Mouse (Mus musculus) heart, embryonic 15.5 days (tissue): ENCODE results near the gene Zmiz1. TPM values are rescaled to one million over a fixed set of nuclear protein-coding genes. Genes with fewer than 3 reads are reported as not detected.
A peak's percentile ranks its signal among the peaks of the same experiment; 100 is the strongest.

Experiments used
- ATAC-seq: fragments of 200-750 bp; cut with Nextera tagmentation; replicated peaks from 2 replicates; pipeline ENCODE4 v1.8.0; 2017; ENCODE audit warnings: low read depth, moderate TSS enrichment; ENCODE audit not compliant: insufficient number of reproducible peaks, insufficient read depth, low FRiP score
- H3K27ac ChIP-seq: fragments of 300-500 bp; sonication (generic); 2 replicates; pipeline ENCODE4 v1.5.1; 2015; ENCODE audit warnings: mild to moderate bottlenecking, inconsistent platforms
- H3K27me3 ChIP-seq: fragments of 300-500 bp; sonication (generic); 2 replicates; pipeline ENCODE4 v1.6.1; 2015; ENCODE audit warnings: inconsistent platforms
- H3K36me3 ChIP-seq: fragments of 300-500 bp; sonication (generic); 2 replicates; pipeline ENCODE4 v1.6.1; 2015; ENCODE audit warnings: mild to moderate bottlenecking, inconsistent platforms
- H3K4me1 ChIP-seq: fragments of 300-500 bp; sonication (generic); replicated peaks from 2 replicates; pipeline ENCODE4 v1.6.1; 2015; ENCODE audit warnings: inconsistent platforms
- H3K4me2 ChIP-seq: fragments of 300-500 bp; sonication (generic); 2 replicates; pipeline ENCODE4 v1.6.1; 2015; ENCODE audit warnings: inconsistent platforms, mild to moderate bottlenecking, moderate library complexity
- H3K4me3 ChIP-seq: fragments of 300-500 bp; sonication (generic); 2 replicates; pipeline ENCODE4 v1.5.1; 2015; ENCODE audit warnings: mild to moderate bottlenecking, inconsistent platforms
- H3K9ac ChIP-seq: fragments of 300-500 bp; sonication (generic); 2 replicates; pipeline ENCODE4 v1.6.1; 2015; ENCODE audit warnings: mild to moderate bottlenecking, inconsistent platforms
- H3K9me3 ChIP-seq: fragments of 300-500 bp; sonication (generic); replicated peaks from 2 replicates; pipeline ENCODE4 v1.6.1; 2016; ENCODE audit warnings: inconsistent platforms
- WGBS: fragments of 180-500 bp; shearing (Covaris S2); methylation state at CpG from one replicate; pipeline ENCODE4 v1.1.7; 2015; ENCODE audit warnings: mixed read lengths; 5-methylcytosine and 5-hydroxymethylcytosine counted together
- polyA plus RNA-seq: library from polyadenylated mRNA; unstranded; fragments of >200 nt; fragmentation: Nextera tagmentation; extraction: Ambion mirVana; gene quantifications from 2 replicates; pipeline ENCODE4 v1.2.1, GENCODE M21; 2015

The Zmiz1 gene
- polyA plus RNA-seq, 1 experiment from 2014 or later, result 22.1 TPM

DNA sequence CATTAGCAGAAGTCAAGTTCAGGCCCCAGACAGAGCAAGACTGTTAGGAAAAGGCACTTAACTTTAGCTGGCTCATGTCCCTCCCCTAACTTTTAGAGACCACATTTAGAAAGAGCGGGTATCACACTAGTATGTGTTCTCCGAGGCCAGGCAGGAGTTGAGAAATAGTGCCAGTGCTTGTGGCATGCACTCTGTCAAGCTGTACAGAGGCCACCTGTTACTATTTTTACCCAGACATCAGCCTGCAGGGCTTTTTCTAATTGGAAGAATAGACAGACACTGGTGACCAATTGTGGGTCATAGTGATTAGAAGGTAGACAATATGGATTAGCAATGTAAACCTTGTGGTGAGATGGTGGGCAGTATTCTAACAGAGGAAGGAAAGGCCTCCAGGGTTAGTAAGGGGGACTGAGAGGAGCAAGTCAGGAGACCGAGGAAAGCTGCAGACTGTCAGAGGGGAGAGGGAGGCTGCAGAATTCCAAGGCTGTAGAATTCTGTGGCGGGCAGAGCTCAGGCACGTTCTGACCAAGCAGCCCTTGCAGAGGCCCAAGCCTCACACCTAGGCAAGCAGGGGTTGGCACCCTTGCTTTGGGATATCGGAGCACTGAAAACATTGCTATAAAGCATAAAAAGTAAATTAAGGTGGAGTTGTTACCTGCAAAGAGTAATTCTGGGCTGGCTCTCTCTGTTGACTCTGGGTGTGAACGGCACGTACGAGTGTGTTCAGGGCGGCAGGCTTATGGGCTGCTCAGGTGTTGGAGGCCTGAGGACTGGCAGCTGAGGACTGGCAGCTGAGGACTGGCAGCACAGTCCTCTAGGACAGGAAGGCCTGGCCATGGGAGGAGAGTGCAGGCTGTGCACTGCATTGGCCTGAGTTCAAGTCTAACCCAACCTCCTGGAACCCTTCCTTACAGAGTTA, 228.3 kb downstream of the Zmiz1 start:
- 51% methylated on average over 10 of the region's 10 CpGs for WGBS
- no peak overlapping the region for H3K4me2 ChIP-seq
- H3K9me3 ChIP-seq, result no peaks in the 10 kb centered on the region
- H3K9ac ChIP-seq, result peak overlapping the region; percentile 22; the same call in 1 of the 2 replicates
- H3K27ac ChIP-seq, result peak overlapping the region; percentile 97
- H3K27me3 ChIP-seq, result no peaks in the 10 kb centered on the region
- no peaks in the 10 kb centered on the region for H3K36me3 ChIP-seq
- peaks cover 36% of the 10 kb centered on the region for H3K4me1 ChIP-seq
- H3K4me3 ChIP-seq, result no peak overlapping the region
- peak; percentile 87 for ATAC-seq

DNA sequence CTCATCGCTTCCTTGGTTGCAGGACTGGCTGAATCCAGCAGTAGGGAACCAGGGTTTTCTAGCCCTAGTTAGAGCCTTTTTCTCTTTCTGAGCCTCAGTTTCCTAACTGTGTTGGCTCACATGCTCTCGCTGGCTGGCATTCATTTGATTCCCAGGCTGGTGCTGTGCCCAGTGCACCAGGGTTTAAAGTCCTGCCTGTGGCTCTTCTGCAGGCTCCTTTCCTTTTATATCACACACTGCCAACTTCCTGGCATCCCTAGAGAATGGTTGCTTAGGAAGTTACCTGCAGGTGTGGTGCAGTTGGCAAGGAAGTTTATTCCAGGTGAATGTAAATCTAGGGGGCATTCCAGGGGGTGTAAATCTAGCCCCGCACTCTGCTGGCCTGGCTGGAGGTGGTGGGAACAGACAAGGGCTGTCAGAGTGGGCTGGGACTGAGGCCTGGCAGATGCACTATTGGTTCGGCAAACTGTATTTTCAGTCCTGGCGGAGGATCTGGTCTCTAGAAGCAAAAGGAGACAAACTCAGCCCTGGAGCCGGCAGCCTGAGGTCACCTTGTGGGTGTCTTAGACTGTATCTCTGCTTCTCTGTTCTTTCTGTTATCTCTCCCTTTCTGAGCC, 234.4 kb downstream of the Zmiz1 start:
- 0 out of 2 replicates have a peak overlapping the region, but pooled peaks have one; percentile 34 for H3K9ac ChIP-seq
- peak; percentile 7 for ATAC-seq

DNA sequence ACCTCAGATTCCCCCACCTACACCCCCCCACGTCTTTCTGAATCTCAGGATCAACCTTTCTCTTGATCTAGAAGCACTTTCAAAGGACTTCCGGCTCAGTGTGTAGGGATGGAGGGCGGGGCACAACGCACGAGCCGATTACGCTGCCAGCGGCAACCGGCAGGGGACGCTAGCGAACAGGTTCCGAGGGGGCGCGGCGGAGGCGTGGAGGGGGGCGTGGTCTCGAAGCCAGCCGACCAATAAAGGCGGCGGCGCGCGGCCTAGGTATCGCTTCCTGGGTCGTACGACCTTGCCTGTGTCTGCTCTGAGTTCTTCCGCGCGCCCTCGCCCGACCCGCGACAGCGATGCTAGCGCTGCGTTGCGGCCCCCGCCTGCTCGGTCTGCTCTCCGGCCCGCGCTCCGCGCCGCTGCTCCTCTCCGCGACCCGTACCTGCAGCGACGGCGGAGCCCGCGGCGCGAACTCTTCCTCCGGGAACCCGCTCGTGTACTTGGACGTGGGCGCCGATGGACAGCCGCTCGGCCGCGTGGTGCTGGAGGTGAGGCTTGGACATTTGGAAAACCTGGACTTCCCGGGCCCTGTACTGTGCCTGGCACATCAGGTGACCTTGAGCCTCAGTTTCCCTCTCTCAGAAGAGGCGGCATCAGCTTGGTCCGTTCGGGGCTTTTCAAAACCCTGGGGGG, 235.0 kb downstream of the Zmiz1 start, which contains the start of gene Ppif:
TSS of gene Ppif (plus strand) at position 267 of the 681 bp plus-strand sequence.
- peak; percentile 89 for ATAC-seq
- Histone ChIP-seq H3K36me3 (peaks cover 34% of the 10 kb centered on the region; the same call in 1 of the 2 replicates), H3K4me1 (peaks cover 36% of the 10 kb centered on the region), H3K4me2 (peak within 1 kb of the TSS; percentile 68), H3K4me3 (peak within 1 kb of the TSS; percentile 87), H3K9ac (peak within 1 kb of the TSS; percentile 92), H3K27me3 (no peaks in the 10 kb centered on the region), H3K9me3 (no peaks in the 10 kb centered on the region), H3K27ac (peak within 1 kb of the TSS; percentile 82)
- WGBS, result under 1% methylated on average over 66 of the region's 70 CpGs

More for the DNA sequence above, 234.4 kb downstream of the Zmiz1 start:
- no peaks in the 10 kb centered on the region for H3K9me3 ChIP-seq
- peak overlapping the region; percentile 78 for H3K27ac ChIP-seq
- peak overlapping the region; percentile 68 for H3K4me2 ChIP-seq
- no peaks in the 10 kb centered on the region for H3K27me3 ChIP-seq
- WGBS, result 57% methylated on average over 6 of the region's 6 CpGs
- peak overlapping the region; percentile 87 for H3K4me3 ChIP-seq
- H3K4me1 ChIP-seq, result peaks cover 37% of the 10 kb centered on the region
- H3K36me3 ChIP-seq, result peaks cover 27% of the 10 kb centered on the region; the same call in 1 of the 2 replicates

DNA sequence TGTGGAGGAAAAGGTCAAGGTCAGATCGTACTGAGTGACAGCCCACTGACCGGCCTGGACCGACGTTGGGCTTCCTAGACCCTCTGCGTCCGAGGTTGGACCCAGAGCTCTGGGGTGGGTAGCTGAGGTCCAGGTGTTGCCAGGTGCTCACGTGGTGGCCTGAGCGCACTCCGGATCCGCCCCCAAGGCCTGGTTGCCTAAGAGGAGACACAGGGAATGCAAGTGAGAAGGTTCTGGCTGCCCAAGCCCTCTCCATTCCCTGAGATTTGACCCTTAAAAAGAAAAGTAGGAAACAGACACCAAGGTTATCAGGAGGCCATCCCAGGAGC, 235.5 kb downstream of the Zmiz1 start:
- H3K4me1 ChIP-seq, result peaks cover 36% of the 10 kb centered on the region
- WGBS, result 0% methylated on average over 10 of the region's 10 CpGs
- H3K9me3 ChIP-seq, result no peaks in the 10 kb centered on the region
- no peaks in the 10 kb centered on the region for H3K27me3 ChIP-seq
- peak; percentile 8 for ATAC-seq
- H3K27ac ChIP-seq, result peak overlapping the region; percentile 82
- peak overlapping the region; percentile 68 for H3K4me2 ChIP-seq
- peak overlapping the region; percentile 92 for H3K9ac ChIP-seq
- H3K4me3 ChIP-seq, result peak overlapping the region; percentile 87
- peaks cover 37% of the 10 kb centered on the region; the same call in 1 of the 2 replicates for H3K36me3 ChIP-seq

DNA sequence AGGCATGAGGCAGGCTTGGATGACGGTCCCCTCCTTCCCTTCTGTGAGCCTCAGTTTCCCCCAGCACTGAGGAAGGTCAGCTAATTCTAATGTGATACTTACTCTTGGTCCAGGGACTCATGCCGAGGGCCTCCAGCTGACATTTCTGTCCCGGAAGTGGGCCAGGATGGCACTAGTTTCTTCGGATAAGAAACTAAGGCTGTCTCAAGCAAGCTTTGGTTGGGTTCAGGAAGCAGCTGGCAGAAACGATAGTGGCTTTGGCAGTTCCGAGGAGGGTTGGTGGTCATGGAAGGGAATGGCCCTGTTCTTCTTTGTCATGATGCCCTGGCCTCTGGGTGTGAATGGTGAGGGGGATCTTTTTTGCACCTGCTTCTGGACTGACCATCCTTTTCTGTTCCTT, 236.1 kb downstream of the Zmiz1 start:
- H3K9me3 ChIP-seq, result no peaks in the 10 kb centered on the region
- peak overlapping the region; percentile 82; the same call in 1 of the 2 replicates for H3K27ac ChIP-seq
- peak overlapping the region; percentile 68 for H3K4me2 ChIP-seq
- peaks cover 42% of the 10 kb centered on the region; the same call in 1 of the 2 replicates for H3K36me3 ChIP-seq
- H3K4me1 ChIP-seq, result peaks cover 36% of the 10 kb centered on the region
- no peaks in the 10 kb centered on the region for H3K27me3 ChIP-seq
- no peak for ATAC-seq
- 37% methylated on average over 6 of the region's 6 CpGs for WGBS
- peak overlapping the region; percentile 92 for H3K9ac ChIP-seq
- H3K4me3 ChIP-seq, result peak overlapping the region; percentile 87

DNA sequence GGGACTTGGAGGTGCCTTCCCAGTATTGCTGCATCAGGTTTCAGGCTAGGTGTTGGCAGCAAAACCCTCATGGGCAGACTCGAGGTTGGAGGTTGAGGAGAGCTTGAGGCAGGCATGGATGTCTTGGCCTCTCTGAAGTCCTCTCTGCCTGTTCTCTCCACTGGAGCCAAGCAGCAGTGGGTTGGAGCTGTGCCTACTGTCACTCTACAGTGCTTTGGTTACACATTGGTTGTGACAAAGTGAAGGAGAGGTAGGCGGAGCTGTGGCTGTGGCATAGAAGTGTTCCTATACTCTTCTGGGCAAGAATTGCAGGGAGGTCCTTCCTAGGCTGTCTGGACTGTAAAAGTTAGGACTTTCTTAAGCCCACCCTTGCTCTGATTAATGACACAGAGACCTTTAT, 237.4 kb downstream of the Zmiz1 start:
- H3K36me3 ChIP-seq, result peaks cover 43% of the 10 kb centered on the region; the same call in 1 of the 2 replicates
- peak overlapping the region; percentile 68 for H3K4me2 ChIP-seq
- peak overlapping the region; percentile 92; the same call in 1 of the 2 replicates for H3K9ac ChIP-seq
- H3K27ac ChIP-seq, result no peak overlapping the region; the same call in 1 of the 2 replicates
- no peaks in the 10 kb centered on the region for H3K27me3 ChIP-seq
- no peaks in the 10 kb centered on the region for H3K9me3 ChIP-seq
- WGBS, result 63% methylated on average over 2 of the region's 2 CpGs
- H3K4me1 ChIP-seq, result peaks cover 36% of the 10 kb centered on the region
- ATAC-seq, result no peak
- H3K4me3 ChIP-seq, result no peak overlapping the region

DNA sequence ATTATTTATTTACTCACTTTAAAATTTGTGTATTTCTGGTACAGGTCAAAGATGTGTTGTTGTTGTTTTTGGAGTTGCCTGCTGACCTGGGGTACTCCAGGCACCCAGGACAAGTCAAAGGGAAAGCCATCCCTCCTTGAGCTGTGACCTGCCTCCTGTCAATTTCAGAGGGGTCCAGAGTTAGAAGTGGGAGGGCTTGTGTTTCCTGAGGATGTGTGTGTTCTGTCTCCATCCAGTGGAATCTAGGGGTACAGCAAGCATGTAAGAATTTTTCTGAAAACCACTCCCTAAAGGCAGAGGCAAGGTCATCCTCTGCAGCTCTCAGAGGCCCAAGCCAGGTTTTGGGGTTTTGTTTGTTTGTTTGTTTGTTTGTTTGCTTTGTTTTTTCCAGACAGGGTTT, 243.0 kb downstream of the Zmiz1 start:
- H3K27ac ChIP-seq, result no peak overlapping the region; the same call in 1 of the 2 replicates
- no peak overlapping the region for H3K4me2 ChIP-seq
- H3K4me3 ChIP-seq, result no peak overlapping the region
- no peak for ATAC-seq
- H3K9ac ChIP-seq, result no peak overlapping the region
- H3K4me1 ChIP-seq, result peaks cover 8% of the 10 kb centered on the region; the same call in 1 of the 2 replicates
- H3K27me3 ChIP-seq, result no peaks in the 10 kb centered on the region
- no peaks in the 10 kb centered on the region for H3K9me3 ChIP-seq
- H3K36me3 ChIP-seq, result peaks cover 29% of the 10 kb centered on the region; the same call in 1 of the 2 replicates

DNA sequence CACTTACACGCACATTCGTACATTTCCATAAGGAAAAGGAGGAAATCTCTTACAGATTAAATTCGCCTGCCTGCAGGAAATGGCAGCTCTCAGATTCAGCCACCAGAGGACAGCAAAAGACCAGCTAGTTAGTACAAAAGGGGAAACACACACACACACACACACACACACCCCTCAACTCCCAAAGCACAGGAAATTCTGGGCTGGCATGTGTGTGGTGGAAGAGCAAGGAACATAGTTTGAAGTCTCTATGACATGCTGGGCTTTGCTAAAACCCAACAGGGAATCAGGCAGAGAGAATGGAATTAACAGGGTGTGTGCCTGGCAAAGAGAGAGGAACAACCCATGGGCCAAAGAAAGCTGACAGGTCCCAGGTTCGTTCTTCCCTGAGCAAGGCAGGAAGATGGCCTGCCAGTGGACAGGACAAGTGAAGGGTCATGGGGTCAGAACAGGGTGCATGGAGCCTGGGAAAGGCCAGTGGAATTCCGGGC, 248.8 kb downstream of the Zmiz1 start:
- Histone ChIP-seq H3K27ac (peak overlapping the region; percentile 92), H3K4me3 (no peak overlapping the region), H3K9me3 (no peaks in the 10 kb centered on the region), H3K9ac (no peak overlapping the region), H3K36me3 (no peaks in the 10 kb centered on the region), H3K27me3 (no peaks in the 10 kb centered on the region), H3K4me2 (no peak overlapping the region), H3K4me1 (peaks cover 48% of the 10 kb centered on the region)
- 40% methylated on average over 5 of the region's 5 CpGs for WGBS
- no peak for ATAC-seq

DNA sequence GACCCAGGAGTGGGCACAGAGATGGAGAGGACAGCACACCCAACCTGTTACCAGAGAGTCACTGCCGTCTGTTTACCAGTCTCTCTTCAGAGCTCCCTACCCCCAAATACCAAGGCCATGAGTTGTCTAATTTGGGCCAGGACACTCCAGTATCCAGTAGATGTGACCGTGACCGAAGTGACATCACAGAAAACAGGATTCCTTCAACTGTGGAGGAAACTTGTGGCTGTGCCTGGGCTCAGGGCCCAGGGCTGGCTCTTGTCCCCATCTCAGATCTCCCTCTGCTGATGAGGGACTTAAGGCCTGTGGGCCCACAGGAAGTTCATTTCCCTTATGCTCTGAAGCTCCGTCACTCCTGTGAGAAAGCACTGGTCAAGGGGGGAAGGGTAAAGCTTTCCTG, 249.5 kb downstream of the Zmiz1 start:
- H3K4me2 ChIP-seq, result no peak overlapping the region
- ATAC-seq, result peak; percentile 24; the same call in 1 of the 2 replicates
- 45% methylated on average over 4 of the region's 4 CpGs for WGBS
- H3K27me3 ChIP-seq, result no peaks in the 10 kb centered on the region
- no peak overlapping the region for H3K4me3 ChIP-seq
- H3K9ac ChIP-seq, result no peak overlapping the region
- H3K36me3 ChIP-seq, result no peaks in the 10 kb centered on the region
- peak overlapping the region; percentile 92 for H3K27ac ChIP-seq
- no peaks in the 10 kb centered on the region for H3K9me3 ChIP-seq
- H3K4me1 ChIP-seq, result peaks cover 48% of the 10 kb centered on the region

DNA sequence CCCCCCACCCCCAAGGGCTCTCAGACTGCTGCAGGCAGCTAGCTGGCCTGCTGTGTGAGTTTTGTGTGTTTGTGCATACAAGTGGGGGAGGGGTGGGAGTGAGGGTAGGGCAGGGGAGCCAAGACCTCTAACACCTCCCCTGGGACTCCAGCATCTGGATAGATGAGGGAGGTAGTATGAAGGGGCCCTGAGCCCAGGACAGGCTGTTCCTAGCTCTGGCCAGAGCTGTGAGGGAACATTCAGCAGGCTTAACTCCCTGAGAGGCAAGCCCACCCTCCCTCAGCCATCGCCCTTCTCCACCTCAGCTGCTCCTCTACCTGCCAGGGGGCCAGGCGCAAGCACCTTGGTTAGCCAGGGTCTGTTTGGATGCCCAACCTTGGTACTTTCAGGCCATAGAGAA, 249.9 kb downstream of the Zmiz1 start:
- peak; percentile 23; the same call in 1 of the 2 replicates for ATAC-seq
- Histone ChIP-seq H3K4me3 (no peak overlapping the region), H3K4me1 (peaks cover 50% of the 10 kb centered on the region), H3K9ac (no peak overlapping the region), H3K27ac (peak overlapping the region; percentile 92), H3K4me2 (no peak overlapping the region), H3K9me3 (no peaks in the 10 kb centered on the region), H3K27me3 (no peaks in the 10 kb centered on the region), H3K36me3 (no peaks in the 10 kb centered on the region)
- 86% methylated on average over 2 of the region's 2 CpGs for WGBS

DNA sequence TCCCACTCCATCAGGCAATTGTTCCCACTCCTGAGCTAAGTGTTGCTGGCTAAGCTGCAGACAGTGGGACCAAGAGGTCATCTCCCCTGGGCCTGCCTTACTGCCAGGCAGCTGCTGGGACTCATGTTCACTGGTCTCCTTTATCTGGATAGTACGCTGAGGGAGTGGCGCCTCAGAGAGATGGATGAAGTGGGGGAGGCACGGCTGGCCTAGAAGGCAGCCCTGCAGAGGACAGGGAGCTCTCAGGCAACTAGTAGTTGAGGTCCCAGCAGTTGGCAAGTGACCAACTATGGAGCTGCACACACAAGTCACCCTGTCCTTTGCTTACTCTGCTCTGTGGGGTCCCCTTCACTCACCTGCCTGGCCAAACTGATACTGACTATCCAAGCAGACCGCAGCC, 251.1 kb downstream of the Zmiz1 start:
- Histone ChIP-seq H3K27ac (peak overlapping the region; percentile 92), H3K27me3 (no peaks in the 10 kb centered on the region), H3K4me3 (no peak overlapping the region), H3K4me2 (no peak overlapping the region), H3K4me1 (peaks cover 51% of the 10 kb centered on the region), H3K9ac (no peak overlapping the region), H3K36me3 (peaks cover 8% of the 10 kb centered on the region), H3K9me3 (no peaks in the 10 kb centered on the region)
- ATAC-seq, result peak; percentile 32; the same call in 1 of the 2 replicates
- WGBS, result 11% methylated on average over 4 of the region's 4 CpGs
